Mouse (Mus musculus) heart, postnatal 4 days (tissue): ENCODE results near the gene Arl6ip5. TPM values are rescaled to one million over a fixed set of nuclear protein-coding genes. Genes with fewer than 3 reads are reported as not detected.
"Not testable (repeated sequence)": the region's sequence is repeated elsewhere in the genome, so short reads cannot be mapped to it uniquely, and the experiment has no call there.

ENCODE experiments used
- DNase-seq: peaks from one replicate; pipeline ENCODE4 v3.0.0; 2021
- total RNA-seq, 2 experiments: library from RNA; stranded (reverse); gene quantifications; 2 replicates each; pipeline ENCODE4 v1.2.3; 2021

Arl6ip5 gene
- total RNA-seq, 2 experiments from 2014 or later: 94.2 to 95.1 TPM

GRCm38 (mm10) chr6:97223566-97223965 is 13.1 kb downstream of the Arl6ip5 start:
- DNase-seq: no peak

DNA sequence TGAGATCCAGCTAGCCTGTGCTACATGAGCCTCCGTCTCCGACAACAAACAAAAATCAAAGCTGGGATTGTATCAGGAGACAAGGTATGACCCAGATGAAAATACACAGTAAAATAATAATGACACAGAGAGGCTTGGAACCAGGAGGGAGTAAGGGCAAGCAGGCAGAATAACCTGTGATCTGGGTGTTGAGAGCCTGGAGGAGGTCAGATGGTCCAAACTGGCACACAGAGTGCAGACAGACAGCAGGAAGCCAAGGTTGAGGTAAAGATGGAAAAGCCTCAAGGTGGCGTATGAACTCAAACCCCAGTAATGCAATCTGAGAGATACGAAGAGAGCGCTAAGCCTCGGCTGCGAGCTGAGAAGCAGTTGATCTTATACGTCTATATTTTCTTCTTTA is 14.0 kb downstream of the Arl6ip5 start:
- DNase-seq: no peak

DNA sequence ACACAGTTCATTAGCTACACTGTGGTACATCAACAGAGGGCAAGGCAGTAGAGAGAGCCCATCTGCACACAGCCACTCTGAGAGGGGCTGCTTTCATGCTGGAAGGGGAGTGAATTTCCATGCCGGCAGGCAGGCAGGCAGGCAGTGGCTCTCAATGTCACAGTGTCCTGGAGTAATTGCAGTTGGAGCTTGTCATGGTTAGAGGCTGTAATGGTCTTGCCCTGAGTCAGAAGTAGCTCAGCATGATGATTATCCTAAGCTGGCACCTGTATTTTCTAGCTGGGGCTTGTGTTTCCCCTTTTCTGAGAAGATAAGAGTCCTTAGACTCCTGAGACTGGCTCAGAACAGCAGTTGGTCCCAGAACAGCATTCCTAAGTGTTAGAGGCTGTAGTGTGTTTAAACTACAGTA is 15.6 kb downstream of the Arl6ip5 start:
- DNase-seq: no peak

GRCm38 (mm10) chr6:97227067-97227847 is 16.8 kb downstream of the Arl6ip5 start:
- no peak for DNase-seq

- no peak for DNase-seq
Observed at GRCm38 (mm10) chr6:97234911-97235668, 24.6 kb downstream of the Arl6ip5 start.

- no peak for DNase-seq
Observed at GRCm38 (mm10) chr6:97236088-97236487, 25.6 kb downstream of the Arl6ip5 start.

DNA sequence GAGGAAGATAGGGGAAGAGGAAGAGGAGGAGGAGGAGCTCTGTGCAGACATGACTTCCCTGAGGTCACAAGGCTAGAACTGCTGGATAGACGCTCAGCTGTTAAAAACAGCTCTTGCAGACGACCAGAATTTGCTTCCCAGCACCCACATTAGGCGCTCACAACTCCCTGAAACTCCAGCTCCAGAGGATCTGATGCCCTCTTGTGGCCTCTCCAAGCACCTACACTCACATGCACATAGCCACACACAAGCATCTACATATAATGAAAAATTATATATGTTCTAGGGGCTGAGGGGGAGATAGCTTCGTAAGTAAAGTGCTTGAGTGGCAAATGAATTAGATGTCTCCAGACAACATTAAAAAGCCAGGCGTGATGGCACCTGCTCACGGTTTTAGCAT is 28.9 kb downstream of the Arl6ip5 start:
- DNase-seq: no peak

GRCm38 (mm10) chr6:97240092-97240491 is 29.6 kb downstream of the Arl6ip5 start:
- DNase-seq: no peak

- DNase-seq: no peak
Observed at GRCm38 (mm10) chr6:97242522-97242921, 32.0 kb downstream of the Arl6ip5 start.

- no peak for DNase-seq
Observed at GRCm38 (mm10) chr6:97245200-97245599, 34.7 kb downstream of the Arl6ip5 start.

DNA sequence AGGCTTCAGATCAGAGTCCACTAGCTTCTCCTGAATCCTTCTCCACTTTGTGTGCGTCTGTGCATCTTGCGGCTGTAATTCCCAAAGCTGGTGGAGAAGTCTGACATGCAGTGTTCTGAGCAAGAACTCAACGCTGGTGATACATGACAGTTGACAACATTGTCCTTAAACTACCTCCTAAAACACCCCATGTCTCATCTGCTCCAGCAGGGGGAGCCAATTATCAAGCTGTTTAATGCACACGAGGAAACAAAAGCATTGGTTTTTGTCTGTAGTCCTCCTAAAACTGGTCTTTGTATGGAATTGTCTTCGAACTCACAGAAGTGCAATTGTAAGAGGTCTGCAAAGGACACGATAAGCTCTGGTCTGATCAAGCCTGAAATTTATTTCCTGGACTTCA is 40.5 kb downstream of the Arl6ip5 start:
- DNase-seq: peak; percentile 77

DNA sequence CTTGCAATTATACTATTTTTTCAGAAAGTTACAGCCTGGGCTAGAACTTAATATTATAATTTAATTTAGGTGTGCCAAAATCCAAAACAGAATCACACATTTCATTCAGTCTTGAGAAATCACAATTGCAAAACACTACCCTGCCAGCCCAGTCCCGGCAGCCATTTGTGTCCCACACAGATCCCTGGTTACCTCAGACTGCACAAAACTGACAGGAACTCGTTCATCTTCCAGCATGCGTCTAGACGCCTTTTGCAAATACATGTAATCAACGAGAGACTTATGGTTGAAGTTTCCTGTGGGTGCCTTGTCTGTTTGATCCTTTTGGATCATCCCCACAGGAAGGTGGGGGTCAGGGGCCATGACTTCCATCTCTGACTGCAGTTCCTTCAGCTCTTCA is 41.6 kb downstream of the Arl6ip5 start:
- peak; percentile 12 for DNase-seq

GRCm38 (mm10) chr6:97252711-97253221 is 42.3 kb downstream of the Arl6ip5 start, which contains the start of gene Lmod3:
TSS of gene Lmod3 (minus strand) at chr6:97252759.
- DNase-seq: peak; percentile 51

- no peak for DNase-seq
Observed at GRCm38 (mm10) chr6:97258489-97258888, 48.0 kb downstream of the Arl6ip5 start.

DNA sequence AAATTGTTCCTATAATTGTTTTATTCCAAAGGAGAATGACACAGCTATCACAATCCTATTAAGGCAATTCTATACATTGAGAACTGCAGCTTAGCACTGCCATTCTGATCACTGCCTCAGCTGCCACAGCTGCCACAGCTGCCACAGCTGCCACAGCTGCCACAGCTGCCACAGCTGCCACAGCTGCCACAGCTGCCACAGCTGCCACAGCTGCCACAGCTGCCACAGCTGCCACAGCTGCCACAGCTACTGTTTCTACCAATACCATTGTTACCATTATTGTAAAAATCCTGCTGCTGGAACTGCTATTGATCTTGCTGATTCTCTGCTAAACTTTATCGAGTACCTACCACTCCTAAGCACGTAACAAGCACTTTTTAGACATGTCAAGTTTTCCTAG is 49.4 kb downstream of the Arl6ip5 start:
- not testable (repeated sequence) for DNase-seq

DNA sequence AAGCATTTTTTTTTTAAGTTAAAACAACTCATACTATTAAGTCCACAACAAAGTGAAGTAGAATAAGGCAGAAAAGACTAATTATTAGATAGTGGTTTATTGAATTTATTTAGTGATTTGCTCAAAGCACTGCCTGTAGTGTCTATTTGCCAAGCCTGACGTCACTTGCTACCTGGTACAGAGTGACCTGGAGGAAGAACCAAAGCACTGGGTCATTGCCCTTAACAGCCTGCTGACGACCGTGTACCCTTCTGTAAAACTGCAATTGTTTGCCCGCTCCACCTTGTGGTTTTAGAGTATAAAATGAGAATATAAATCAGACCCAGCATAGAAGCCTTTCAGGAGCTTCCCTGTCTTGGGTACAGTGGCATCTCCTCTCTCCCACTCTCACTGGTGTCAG is 51.7 kb downstream of the Arl6ip5 start:
- no peak for DNase-seq

DNA sequence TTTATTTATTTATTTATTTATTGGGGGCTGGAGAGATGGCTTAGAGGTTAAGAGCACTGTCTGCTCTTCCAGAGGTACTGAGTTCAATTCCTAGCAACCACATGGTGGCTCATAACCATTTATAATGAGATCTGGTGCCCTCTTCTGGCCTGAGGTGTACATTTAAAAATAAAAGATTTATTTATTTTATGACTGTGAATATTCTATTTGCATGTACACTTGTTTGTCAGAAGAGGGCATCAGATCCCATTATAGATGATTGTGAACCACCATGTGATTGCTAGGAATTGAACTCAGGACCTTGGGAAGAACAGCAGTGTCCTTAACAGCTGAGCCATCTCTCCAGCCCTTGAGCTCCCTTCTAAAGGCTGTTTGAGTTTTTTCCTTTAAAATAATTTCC is 53.3 kb downstream of the Arl6ip5 start:
- DNase-seq: not testable (repeated sequence)

DNA sequence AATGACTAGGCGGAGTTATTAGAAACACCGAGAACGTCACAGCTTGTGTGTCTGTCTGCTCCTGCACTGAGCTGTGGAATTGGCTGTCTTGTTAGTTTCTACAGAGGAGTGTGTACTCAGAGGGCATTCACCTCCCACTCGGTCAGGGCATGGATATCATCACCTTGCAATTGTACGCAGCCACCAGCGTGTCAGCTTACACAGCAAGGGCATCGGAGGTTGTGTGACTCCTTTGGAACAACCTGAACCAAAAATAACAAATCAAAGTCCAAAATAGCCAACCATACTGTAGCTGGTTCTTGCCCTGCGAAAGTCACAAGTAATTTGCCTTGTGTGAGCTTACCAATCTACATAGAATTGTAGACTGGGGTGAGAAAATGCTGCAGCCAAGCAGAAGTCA is 54.8 kb downstream of the Arl6ip5 start:
- peak; percentile 49 for DNase-seq

DNA sequence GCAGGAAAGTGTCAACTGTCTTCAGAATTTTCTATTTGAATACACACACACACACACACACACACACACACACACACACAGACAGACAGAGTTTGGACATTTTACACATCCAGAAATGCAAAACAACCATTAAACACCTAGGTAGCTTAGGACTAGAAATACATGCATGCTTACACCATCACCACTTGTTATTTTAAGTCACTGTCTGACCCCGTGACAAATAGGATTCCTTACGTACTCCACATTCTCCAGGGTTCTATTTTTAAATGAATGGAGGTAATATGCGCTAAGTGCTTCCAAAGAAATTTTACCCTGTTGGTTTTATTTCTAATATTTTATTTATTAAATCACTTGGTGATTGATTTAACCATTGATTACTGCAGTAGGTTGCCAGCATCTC is 55.2 kb downstream of the Arl6ip5 start:
- DNase-seq: no peak

DNA sequence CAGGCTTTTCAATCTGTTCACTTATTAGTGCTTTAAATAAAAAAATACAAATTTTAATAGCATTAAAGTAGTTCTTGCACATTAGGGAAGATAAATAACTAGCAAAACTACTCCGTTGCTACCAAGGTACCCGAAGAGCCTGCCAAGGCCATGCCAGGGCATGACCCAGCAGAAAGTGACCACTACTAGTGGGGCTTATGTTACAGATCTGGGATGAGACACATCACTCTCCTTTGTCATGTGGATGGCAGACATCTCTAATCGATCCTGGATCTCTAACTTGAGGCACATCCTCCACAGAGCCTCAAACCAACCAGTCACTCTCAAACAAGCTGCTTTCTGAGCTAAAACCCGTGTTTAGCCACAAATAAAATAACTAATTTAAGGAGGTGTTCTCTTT is 56.2 kb downstream of the Arl6ip5 start:
- DNase-seq: no peak

GRCm38 (mm10) chr6:97267132-97267531 is 56.6 kb downstream of the Arl6ip5 start:
- no peak for DNase-seq

DNA sequence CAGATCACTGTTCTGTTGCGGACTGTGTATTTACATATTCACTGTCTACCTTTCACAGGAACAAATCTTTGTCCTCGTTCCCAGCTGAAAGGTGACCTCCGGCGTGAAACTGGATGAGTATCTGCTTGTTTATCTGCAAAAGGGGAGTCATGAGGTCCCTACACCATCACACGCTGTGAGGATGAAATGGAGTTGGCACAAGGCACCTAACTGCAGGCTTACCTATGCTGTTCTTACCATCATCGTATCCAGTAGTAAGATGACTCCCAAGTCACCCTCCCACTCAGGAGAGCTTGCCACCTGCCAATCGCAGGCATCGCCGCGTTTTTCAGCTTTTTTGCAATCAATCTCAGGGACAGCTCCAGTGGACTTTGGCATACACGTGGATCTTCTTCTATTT is 59.1 kb downstream of the Arl6ip5 start:
- no peak for DNase-seq

DNA sequence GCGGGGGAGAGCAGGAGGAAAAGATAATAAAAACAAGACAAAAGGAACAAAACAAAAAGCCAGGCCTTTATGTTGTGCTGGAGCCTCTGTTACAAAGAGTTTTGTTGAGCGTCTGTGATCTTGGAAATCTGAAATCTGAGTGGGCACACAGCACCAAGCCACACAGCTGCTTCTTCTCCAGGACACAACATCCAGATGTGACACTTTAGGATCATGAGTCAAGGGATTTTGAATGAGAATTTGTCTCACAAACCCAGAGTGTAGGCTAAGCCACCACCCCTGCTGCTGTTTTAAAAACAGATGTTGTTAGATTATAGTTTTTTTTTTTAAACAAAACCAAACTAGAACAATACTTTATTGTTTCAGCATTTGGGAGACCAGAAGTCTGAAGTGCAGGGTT is 61.9 kb downstream of the Arl6ip5 start:
- DNase-seq: no peak
